Mouse (Mus musculus) liver, embryonic 11.5 days (tissue): ENCODE data around the gene Krtap5-2. TPM values are rescaled to one million over a fixed set of nuclear protein-coding genes. Genes with fewer than 3 reads are reported as not detected.

ENCODE experiments used
- polyA plus RNA-seq: library from polyadenylated mRNA; unstranded; fragments of >200 nt; fragmentation: Nextera tagmentation; extraction: Ambion mirVana; gene quantifications from 2 replicates; pipeline ENCODE4 v1.2.1, GENCODE M21; 2014

Krtap5-2 gene
- polyA plus RNA-seq, 1 experiment from 2014 or later = not detected

Other genes starting within 250 kb of the Krtap5-2 start
- gene Brsk2, start 226.3 kb downstream of the Krtap5-2 start, polyA plus RNA-seq = 0.34 and 0.61 TPM in 2 replicates
- 63.1 and 67.1 TPM in 2 replicates for gene Mob2, start 114.9 kb downstream of the Krtap5-2 start, polyA plus RNA-seq
- gene Dusp8, start 80.2 kb downstream of the Krtap5-2 start, polyA plus RNA-seq = 2.5 and 2.6 TPM in 2 replicates
- not detected in 2 replicates for gene Gm45618, start 55.3 kb downstream of the Krtap5-2 start, polyA plus RNA-seq
- gene Gm39115, start 40.0 kb downstream of the Krtap5-2 start, polyA plus RNA-seq = not detected in 2 replicates
- not detected in 2 replicates for gene Gm45337, start 31.4 kb downstream of the Krtap5-2 start, polyA plus RNA-seq
- not detected in 2 replicates for gene Gm29735, start 18.9 kb downstream of the Krtap5-2 start, polyA plus RNA-seq
- not detected in 2 replicates for gene Gm4553, start 10.3 kb downstream of the Krtap5-2 start, polyA plus RNA-seq
- not detected in 2 replicates for gene Gm10153, start 14.4 kb upstream of the Krtap5-2 start, polyA plus RNA-seq
- gene Krtap5-3, start 25.4 kb upstream of the Krtap5-2 start, polyA plus RNA-seq = not detected in 2 replicates
- gene Gm7579, start 35.9 kb upstream of the Krtap5-2 start, polyA plus RNA-seq = not detected in 2 replicates
- gene Krtap5-5, start 54.0 kb upstream of the Krtap5-2 start, polyA plus RNA-seq = not detected in 2 replicates
- not detected in 2 replicates for gene Gm40460, start 65.1 kb upstream of the Krtap5-2 start, polyA plus RNA-seq
- not detected in 2 replicates for gene Gm2431, start 82.3 kb upstream of the Krtap5-2 start, polyA plus RNA-seq
- gene Gm4559, start 98.4 kb upstream of the Krtap5-2 start, polyA plus RNA-seq = not detected in 2 replicates
- not detected in 2 replicates for gene Krtap5-1, start 121.1 kb upstream of the Krtap5-2 start, polyA plus RNA-seq
- gene Krtap5-4, start 127.5 kb upstream of the Krtap5-2 start, polyA plus RNA-seq = not detected in 2 replicates
- 1.8 and 2.4 TPM in 2 replicates for gene Ifitm10, start 197.7 kb upstream of the Krtap5-2 start, polyA plus RNA-seq
- gene Gm49369, start 206.7 kb upstream of the Krtap5-2 start, polyA plus RNA-seq = not detected in 2 replicates
- 316 and 340 TPM in 2 replicates for gene Ctsd, start 212.0 kb upstream of the Krtap5-2 start, polyA plus RNA-seq